Mouse (Mus musculus): Measurements from ENCODE around the gene Magel2. TPM values are rescaled to one million over a fixed set of nuclear protein-coding genes. Genes with fewer than 3 reads are reported as not detected.

Gene Magel2
- polyA plus RNA-seq, 1 experiment from 2014 or later, result 9.9 TPM

GRCm38 (mm10) chr7:62428337-62428736, 51.5 kb downstream of the Magel2 start:
- Histone ChIP-seq H3K4me1 (replicated peaks) (no peaks in the 10 kb centered on the region), H3K27ac (replicated peaks) (no peak overlapping the region), H3K36me3 (no peaks in the 10 kb centered on the region), H3K4me2 (no peak overlapping the region), H3K9me3 (0 out of 2 replicates have a peak, but pooled peaks cover 3% of the 10 kb centered on the region), H3K9ac (no peak overlapping the region), H3K27me3 (no peaks in the 10 kb centered on the region), H3K4me3 (no peak overlapping the region)
- ATAC-seq (ENCODE audit: low read depth), result no peak
- WGBS, result 23% methylated on average over 8 of the region's 8 CpGs

Other genes with a start within 250 kb of the Magel2 start
- gene Ndn, start 30.4 kb upstream of the Magel2 start, polyA plus RNA-seq (2015; fragmentation: Nextera tagmentation; extraction: Ambion mirVana), result 320 and 343 TPM in 2 replicates
- 14.4 and 16.7 TPM in 2 replicates for gene Mkrn3, start 43.1 kb downstream of the Magel2 start, polyA plus RNA-seq (2015; fragmentation: Nextera tagmentation; extraction: Ambion mirVana)
- 14.6 and 19.1 TPM in 2 replicates for gene Peg12, start 87.5 kb downstream of the Magel2 start, polyA plus RNA-seq (2015; fragmentation: Nextera tagmentation; extraction: Ambion mirVana)